Mouse (Mus musculus): ENCODE measurements at regions not wholly inside any gene's neighbourhood (a gene's known extent, or its start where the extent isn't known, plus 50 kb on each side); places are given as distances from the start of the nearest gene placed in this dataset.

DNA sequence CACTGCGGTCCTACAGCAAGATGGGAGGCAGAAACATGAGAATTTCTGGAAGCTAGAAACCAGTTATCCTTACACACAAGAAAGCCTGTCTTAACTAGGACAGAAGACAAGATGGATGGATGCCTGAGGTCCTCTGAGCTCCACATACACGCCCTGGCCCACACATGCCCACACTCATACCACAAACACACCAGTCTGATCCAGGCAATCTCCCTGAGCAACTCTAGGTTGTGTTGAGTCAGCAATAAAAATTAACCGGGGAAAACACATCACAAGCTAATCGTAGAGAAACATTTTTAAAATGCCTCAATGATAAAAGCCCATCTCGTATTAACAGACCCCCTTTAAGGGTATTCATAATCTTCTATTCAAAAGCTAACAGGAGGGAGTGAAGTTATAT, 298.9 kb downstream of the 3100002H09Rik start:
- TF ChIP-seq CTCF (IDR thresholded peaks at IDR 0.05; ENCODE audit: insufficient read depth, low read length), result no peak
- TF ChIP-seq POLR2A (IDR thresholded peaks at IDR 0.05; ENCODE audit: borderline replicate concordance, extremely low read depth, low read depth, low read length), result no peak

Data from lung, adult 2 months (tissue).